Mouse (Mus musculus) hindbrain, embryonic 13.5 days (tissue): ENCODE results near the gene Prkca. TPM values are rescaled to one million over a fixed set of nuclear protein-coding genes. Genes with fewer than 3 reads are reported as not detected.

Experiments used
- ATAC-seq: fragments of 200-750 bp; cut with Nextera tagmentation; 2 replicates; pipeline ENCODE4 v1.8.0; 2017; ENCODE audit warnings: moderate TSS enrichment; ENCODE audit not compliant: low FRiP score
- H3K27ac ChIP-seq: fragments of 300-500 bp; sonication (generic); 2 replicates; pipeline ENCODE4 v1.5.1; 2015; ENCODE audit warnings: inconsistent platforms, mild to moderate bottlenecking, moderate library complexity
- H3K27me3 ChIP-seq: fragments of 300-500 bp; sonication (generic); 2 replicates; pipeline ENCODE4 v1.6.1; 2015; ENCODE audit warnings: mild to moderate bottlenecking, inconsistent platforms
- H3K36me3 ChIP-seq: fragments of 300-500 bp; sonication (generic); 2 replicates; pipeline ENCODE4 v1.6.1; 2015; ENCODE audit warnings: mild to moderate bottlenecking, inconsistent platforms
- H3K4me1 ChIP-seq: fragments of 300-500 bp; sonication (generic); replicated peaks from 2 replicates; pipeline ENCODE4 v1.6.1; 2015; ENCODE audit warnings: inconsistent platforms
- H3K4me2 ChIP-seq: fragments of 300-500 bp; sonication (generic); 2 replicates; pipeline ENCODE4 v1.6.1; 2015; ENCODE audit warnings: inconsistent platforms, mild to moderate bottlenecking, moderate library complexity
- H3K4me3 ChIP-seq: fragments of 300-500 bp; sonication (generic); 2 replicates; pipeline ENCODE4 v1.5.1; 2015; ENCODE audit warnings: mild to moderate bottlenecking, inconsistent platforms
- H3K9ac ChIP-seq: fragments of 300-500 bp; sonication (generic); 2 replicates; pipeline ENCODE4 v1.6.1; 2015; ENCODE audit warnings: mild to moderate bottlenecking, inconsistent platforms
- H3K9me3 ChIP-seq: fragments of 300-500 bp; sonication (generic); 2 replicates; pipeline ENCODE4 v1.6.1; 2016; ENCODE audit warnings: inconsistent platforms
- WGBS: fragments of 180-500 bp; shearing (Covaris S2); methylation state at CpG from one replicate; pipeline ENCODE4 v1.1.7; 2015; 5-methylcytosine and 5-hydroxymethylcytosine counted together
- polyA plus RNA-seq: library from polyadenylated mRNA; unstranded; fragments of >200 nt; fragmentation: Nextera tagmentation; extraction: Ambion mirVana; gene quantifications from 2 replicates; pipeline ENCODE4 v1.2.1, GENCODE M21; 2015

The Prkca gene
- polyA plus RNA-seq, 1 experiment from 2014 or later = 7.7 TPM

- Histone ChIP-seq H3K4me1 (peaks cover 9% of the 10 kb centered on the region), H3K27ac (no peak overlapping the region; the same call in 1 of the 2 replicates), H3K36me3 (no peaks in the 10 kb centered on the region), H3K9me3 (no peaks in the 10 kb centered on the region), H3K27me3 (no peaks in the 10 kb centered on the region), H3K4me3 (no peak overlapping the region), H3K4me2 (no peak overlapping the region), H3K9ac (no peak overlapping the region)
- ATAC-seq = no peak
- 57% methylated on average over 5 of the region's 5 CpGs for WGBS
Measured at GRCm38 (mm10) chr11:108013390-108013789, 330.3 kb downstream of the Prkca start.

- Histone ChIP-seq H3K27ac (no peak overlapping the region), H3K27me3 (no peaks in the 10 kb centered on the region), H3K4me2 (no peak overlapping the region), H3K36me3 (no peaks in the 10 kb centered on the region), H3K4me1 (peaks cover 9% of the 10 kb centered on the region), H3K9me3 (no peaks in the 10 kb centered on the region), H3K4me3 (no peak overlapping the region), H3K9ac (no peak overlapping the region)
- 79% methylated on average over 4 of the region's 4 CpGs for WGBS
- ATAC-seq = no peak
Measured at GRCm38 (mm10) chr11:108010465-108010864, 333.3 kb downstream of the Prkca start.

GRCm38 (mm10) chr11:107998891-107999290 lies 344.8 kb downstream of the Prkca start:
- no peaks in the 10 kb centered on the region for H3K27me3 ChIP-seq
- H3K27ac ChIP-seq = no peak overlapping the region
- H3K4me1 ChIP-seq = peaks cover 10% of the 10 kb centered on the region; the same call in 1 of the 2 replicates
- no peak for ATAC-seq
- no peaks in the 10 kb centered on the region for H3K9me3 ChIP-seq
- no peaks in the 10 kb centered on the region for H3K36me3 ChIP-seq
- H3K4me3 ChIP-seq = no peak overlapping the region
- no peak overlapping the region for H3K9ac ChIP-seq
- whole genome bisulfite sequencing = 79% methylated on average over 3 of the region's 3 CpGs
- H3K4me2 ChIP-seq = no peak overlapping the region

GRCm38 (mm10) chr11:107996896-107997670 lies 346.6 kb downstream of the Prkca start:
- Histone ChIP-seq H3K4me1 (peaks cover 16% of the 10 kb centered on the region), H3K4me2 (no peak overlapping the region), H3K4me3 (no peak overlapping the region), H3K27ac (no peak overlapping the region), H3K27me3 (0 out of 2 replicates have a peak, but pooled peaks cover 3% of the 10 kb centered on the region), H3K9ac (no peak overlapping the region; the same call in 1 of the 2 replicates), H3K9me3 (no peaks in the 10 kb centered on the region), H3K36me3 (no peaks in the 10 kb centered on the region)
- WGBS = 77% methylated on average over 11 of the region's 11 CpGs
- no peak for ATAC-seq

- H3K36me3 ChIP-seq = no peaks in the 10 kb centered on the region
- no peak overlapping the region for H3K9ac ChIP-seq
- 0 out of 2 replicates have a peak, but pooled peaks cover 3% of the 10 kb centered on the region for H3K27me3 ChIP-seq
- H3K4me3 ChIP-seq = no peak overlapping the region
- ATAC-seq = no peak
- 52% methylated on average over 6 of the region's 6 CpGs for WGBS
- peaks cover 18% of the 10 kb centered on the region for H3K4me1 ChIP-seq
- H3K9me3 ChIP-seq = no peaks in the 10 kb centered on the region
- H3K4me2 ChIP-seq = no peak overlapping the region
- H3K27ac ChIP-seq = no peak overlapping the region
Measured at GRCm38 (mm10) chr11:107994487-107994886, 349.2 kb downstream of the Prkca start.

- H3K27ac ChIP-seq = no peak overlapping the region
- no peak overlapping the region for H3K9ac ChIP-seq
- 89% methylated on average over 3 of the region's 3 CpGs for WGBS
- 0 out of 2 replicates have a peak, but pooled peaks cover 3% of the 10 kb centered on the region for H3K27me3 ChIP-seq
- no peaks in the 10 kb centered on the region for H3K9me3 ChIP-seq
- no peak for ATAC-seq
- H3K36me3 ChIP-seq = no peaks in the 10 kb centered on the region
- no peak overlapping the region for H3K4me3 ChIP-seq
- peaks cover 18% of the 10 kb centered on the region for H3K4me1 ChIP-seq
- no peak overlapping the region for H3K4me2 ChIP-seq
Measured at GRCm38 (mm10) chr11:107993792-107994191, 349.9 kb downstream of the Prkca start.

- Histone ChIP-seq H3K27ac (no peak overlapping the region; the same call in 1 of the 2 replicates), H3K36me3 (no peaks in the 10 kb centered on the region), H3K4me3 (no peak overlapping the region), H3K4me2 (no peak overlapping the region), H3K27me3 (0 out of 2 replicates have a peak, but pooled peaks cover 3% of the 10 kb centered on the region), H3K9ac (no peak overlapping the region), H3K9me3 (no peaks in the 10 kb centered on the region), H3K4me1 (peaks cover 19% of the 10 kb centered on the region)
- 48% methylated on average over 11 of the region's 11 CpGs for WGBS
- ATAC-seq = no peak
Measured at GRCm38 (mm10) chr11:107992500-107992899, 351.2 kb downstream of the Prkca start.

- 69% methylated on average over 7 of the region's 7 CpGs for WGBS
- Histone ChIP-seq H3K9me3 (no peaks in the 10 kb centered on the region), H3K27me3 (0 out of 2 replicates have a peak, but pooled peaks cover 3% of the 10 kb centered on the region), H3K27ac (no peak overlapping the region), H3K4me3 (no peak overlapping the region), H3K36me3 (no peaks in the 10 kb centered on the region), H3K4me1 (peaks cover 24% of the 10 kb centered on the region), H3K9ac (no peak overlapping the region), H3K4me2 (no peak overlapping the region)
- no peak for ATAC-seq
Measured at GRCm38 (mm10) chr11:107991990-107992389, 351.7 kb downstream of the Prkca start.

GRCm38 (mm10) chr11:107989241-107989640 lies 354.5 kb downstream of the Prkca start:
- H3K27ac ChIP-seq = no peak overlapping the region
- ATAC-seq = no peak
- no peak overlapping the region for H3K4me2 ChIP-seq
- no peaks in the 10 kb centered on the region for H3K36me3 ChIP-seq
- no peak overlapping the region for H3K9ac ChIP-seq
- no peaks in the 10 kb centered on the region for H3K9me3 ChIP-seq
- H3K27me3 ChIP-seq = 0 out of 2 replicates have a peak, but pooled peaks cover 3% of the 10 kb centered on the region
- H3K4me1 ChIP-seq = peaks cover 25% of the 10 kb centered on the region
- 89% methylated on average over 6 of the region's 6 CpGs for WGBS
- H3K4me3 ChIP-seq = no peak overlapping the region

- no peak overlapping the region for H3K27ac ChIP-seq
- H3K9ac ChIP-seq = no peak overlapping the region
- ATAC-seq = no peak
- peaks cover 23% of the 10 kb centered on the region for H3K4me1 ChIP-seq
- no peaks in the 10 kb centered on the region for H3K9me3 ChIP-seq
- H3K4me3 ChIP-seq = no peak overlapping the region
- no peak overlapping the region for H3K4me2 ChIP-seq
- no peaks in the 10 kb centered on the region for H3K36me3 ChIP-seq
- 0 out of 2 replicates have a peak, but pooled peaks cover 2% of the 10 kb centered on the region for H3K27me3 ChIP-seq
- WGBS = 93% methylated on average over 3 of the region's 3 CpGs
Measured at GRCm38 (mm10) chr11:107985941-107986340, 357.8 kb downstream of the Prkca start.

GRCm38 (mm10) chr11:107983883-107984282 lies 359.8 kb downstream of the Prkca start:
- Histone ChIP-seq H3K4me1 (peaks cover 43% of the 10 kb centered on the region), H3K4me2 (no peak overlapping the region), H3K9ac (no peak overlapping the region), H3K36me3 (no peaks in the 10 kb centered on the region), H3K9me3 (no peaks in the 10 kb centered on the region), H3K27ac (no peak overlapping the region), H3K27me3 (peaks cover 2% of the 10 kb centered on the region; the same call in 1 of the 2 replicates), H3K4me3 (no peak overlapping the region)
- ATAC-seq = no peak
- WGBS = 86% methylated on average over 12 of the region's 12 CpGs

GRCm38 (mm10) chr11:107983224-107983623 lies 360.5 kb downstream of the Prkca start:
- Histone ChIP-seq H3K4me1 (peaks cover 45% of the 10 kb centered on the region), H3K36me3 (no peaks in the 10 kb centered on the region), H3K4me2 (no peak overlapping the region), H3K9ac (no peak overlapping the region), H3K9me3 (no peaks in the 10 kb centered on the region), H3K27ac (no peak overlapping the region), H3K27me3 (peaks cover 2% of the 10 kb centered on the region; the same call in 1 of the 2 replicates), H3K4me3 (no peak overlapping the region)
- WGBS = 54% methylated on average over 5 of the region's 5 CpGs
- ATAC-seq = no peak
